Mouse (Mus musculus): ENCODE measurements around the gene Sfxn4. TPM values are rescaled to one million over a fixed set of nuclear protein-coding genes. Genes with fewer than 3 reads are reported as not detected.
A peak's percentile ranks its signal among the peaks of the same experiment; 100 is the strongest.

The Sfxn4 gene
- total RNA-seq, 1 experiment from 2014 or later, result 8.8 TPM

- DNase-seq, result peak; percentile 86
Measured at GRCm38 (mm10) chr19:60837747-60838146, 23.5 kb downstream of the Sfxn4 start.

GRCm38 (mm10) chr19:60818677-60819076 lies 42.6 kb downstream of the Sfxn4 start:
- DNase-seq, result no peak

- no peak for DNase-seq
Measured at GRCm38 (mm10) chr19:60813133-60813532, 48.1 kb downstream of the Sfxn4 start.

GRCm38 (mm10) chr19:60812036-60812389 lies 49.3 kb downstream of the Sfxn4 start:
- DNase-seq, result no peak

GRCm38 (mm10) chr19:60811098-60812035 lies 49.9 kb downstream of the Sfxn4 start, which contains the start of gene Fam45a:
Gene Fam45a (plus strand): TSS chr19:60811585.
- DNase-seq, result peak; percentile 89

- no peak for DNase-seq
Measured at GRCm38 (mm10) chr19:60809927-60810326, 51.4 kb downstream of the Sfxn4 start.

- DNase-seq, result no peak
Measured at GRCm38 (mm10) chr19:60804903-60805302, 56.4 kb downstream of the Sfxn4 start.

GRCm38 (mm10) chr19:60799867-60800569 lies 61.3 kb downstream of the Sfxn4 start:
- DNase-seq, result no peak

- DNase-seq, result no peak
Measured at GRCm38 (mm10) chr19:60797415-60797814, 63.9 kb downstream of the Sfxn4 start.

GRCm38 (mm10) chr19:60795244-60795643 lies 66.0 kb downstream of the Sfxn4 start:
- peak; percentile 34 for DNase-seq

GRCm38 (mm10) chr19:60793170-60793707 lies 68.0 kb downstream of the Sfxn4 start:
- DNase-seq, result no peak

- no peak for DNase-seq
Measured at GRCm38 (mm10) chr19:60791164-60791563, 70.1 kb downstream of the Sfxn4 start.

GRCm38 (mm10) chr19:60790551-60791161 lies 70.6 kb downstream of the Sfxn4 start, which contains the start of gene Eif3a:
Gene Eif3a (minus strand): TSS chr19:60790658.
- peak; percentile 95 for DNase-seq

GRCm38 (mm10) chr19:60789919-60790506 lies 71.3 kb downstream of the Sfxn4 start:
- peak; percentile 49 for DNase-seq

GRCm38 (mm10) chr19:60789452-60789851 lies 71.8 kb downstream of the Sfxn4 start:
- DNase-seq, result no peak

GRCm38 (mm10) chr19:60788214-60788960 lies 72.9 kb downstream of the Sfxn4 start:
- DNase-seq, result no peak

GRCm38 (mm10) chr19:60787465-60788150 lies 73.7 kb downstream of the Sfxn4 start:
- no peak for DNase-seq

Measured in adrenal gland, postnatal 25 days (tissue).